Mouse (Mus musculus) left cerebral cortex, adult 8-10 months (tissue): Measurements from ENCODE around the gene Pde8a. TPM values are rescaled to one million over a fixed set of nuclear protein-coding genes. Genes with fewer than 3 reads are reported as not detected.

Experiments used
- total RNA-seq, 4 experiments: library from RNA; stranded (reverse); gene quantifications; 2 replicates each; pipeline ENCODE4 v1.2.4; 2022

Pde8a gene
- total RNA-seq, 4 experiments from 2014 or later = 12.5 to 16.6 (median 14.5) TPM

Other genes with a start within 250 kb of the Pde8a start
- 10 to 100 TPM; 19.5 to 23.1 (median 21.0) TPM for gene Zfp592, start 219.9 kb upstream of the Pde8a start, total RNA-seq
- gene Alpk3, start 156.0 kb upstream of the Pde8a start, total RNA-seq = under 1 TPM; 0.48 to 0.95 (median 0.65) TPM
- under 1 TPM in 3 of 4 experiments, not detected in 1; 0.20 to 0.32 (median 0.26) TPM for gene Slc28a1, start 98.8 kb upstream of the Pde8a start, total RNA-seq
- gene Rps17, start 131.7 kb downstream of the Pde8a start, total RNA-seq = 100 to 1,000 TPM; 520 to 601 (median 552) TPM
- gene Cpeb1, start 241.9 kb downstream of the Pde8a start, total RNA-seq = 100 to 1,000 TPM in 1 of 4 experiments, 10 to 100 TPM in 3; 90.7 to 103 (median 99.6) TPM